Mouse (Mus musculus) CH12.LX (cell line): Measurements from ENCODE around the gene Elp4. TPM values are rescaled to one million over a fixed set of nuclear protein-coding genes. Genes with fewer than 3 reads are reported as not detected.

Experiments used
- DNase-seq: peaks from one replicate; pipeline ENCODE4 v3.0.0-alpha.2; 2013; ENCODE audit errors: extremely low read depth
- H3K27ac ChIP-seq: 2 replicates; pipeline ENCODE4 v1.5.1; 2012; ENCODE audit warnings: low read depth, mild to moderate bottlenecking, control low read depth, moderate library complexity; ENCODE audit not compliant: insufficient read depth
- H3K27me3 ChIP-seq: replicated peaks from 2 replicates; pipeline ENCODE3; 2012; ENCODE audit warnings: inconsistent platforms
- H3K36me3 ChIP-seq, 2 experiments: replicated peaks in 1 of 2; 2 replicates each; pipeline versions ENCODE3 to v1.6.1; 2012; ENCODE audit warnings: inconsistent platforms in 1 of 2, low read length in 1 of 2, mild to moderate bottlenecking in 1 of 2, mixed read lengths in 1 of 2, moderate library complexity in 1 of 2; ENCODE audit not compliant: control insufficient read depth in 1 of 2, insufficient read depth in 1 of 2
- H3K4me1 ChIP-seq, 2 experiments: 2 replicates each; pipeline ENCODE4 v1.6.1; 2012; ENCODE audit warnings: inconsistent platforms in 1 of 2, moderate library complexity in 1 of 2; ENCODE audit not compliant: insufficient read depth in 2 of 2, control insufficient read depth in 1 of 2
- H3K4me2 ChIP-seq: 2 replicates; pipeline ENCODE4 v1.6.1; 2012; ENCODE audit warnings: low read depth, mild to moderate bottlenecking, control low read depth; ENCODE audit not compliant: poor library complexity, insufficient read depth, severe bottlenecking
- H3K4me3 ChIP-seq, 3 experiments: fragments of 150-350 bp in 1 of 3; sonication (generic) in 1 of 3; replicated peaks in 1 of 3; 2 replicates each; pipeline versions ENCODE3 to v1.5.1; 2011 to 2012; ENCODE audit warnings: low read depth in 2 of 3, low read length in 2 of 3, mild to moderate bottlenecking in 2 of 3, moderate library complexity in 2 of 3, control low read depth in 1 of 3, improper control_type of control experiment in 1 of 3, inconsistent platforms in 1 of 3, mixed read lengths in 1 of 3; ENCODE audit not compliant: poor library complexity in 1 of 3
- H3K79me2 ChIP-seq: replicated peaks from 2 replicates; pipeline ENCODE4 v1.6.1; 2012; ENCODE audit warnings: mild to moderate bottlenecking, moderate library complexity; ENCODE audit not compliant: control insufficient read depth, poor library complexity, insufficient read depth, severe bottlenecking; ENCODE audit errors: extremely low read depth
- H3K9ac ChIP-seq: 2 replicates; pipeline ENCODE4 v1.6.1; 2012; ENCODE audit warnings: low read depth, mild to moderate bottlenecking, control low read depth, moderate library complexity; ENCODE audit not compliant: insufficient read depth
- H3K9me3 ChIP-seq: replicated peaks from 2 replicates; pipeline ENCODE3; 2012; ENCODE audit warnings: low read length, inconsistent platforms, mixed read lengths
- CHD1 ChIP-seq: IDR thresholded peaks from 2 replicates; pipeline ENCODE4 v1.6.1; 2012; ENCODE audit warnings: low read depth, low read length, improper control_type of control experiment, inconsistent platforms
- CHD2 ChIP-seq: IDR thresholded peaks from 2 replicates; pipeline ENCODE4 v1.6.1; 2011; ENCODE audit warnings: low read length, improper control_type of control experiment
- E2F4 ChIP-seq: IDR thresholded peaks from 2 replicates; pipeline ENCODE4 v1.6.1; 2011; ENCODE audit warnings: low read depth, low read length, improper control_type of control experiment; ENCODE audit not compliant: insufficient replicate concordance
- ELF1 ChIP-seq: IDR thresholded peaks from 2 replicates; pipeline ENCODE4 v1.6.1; 2014; ENCODE audit warnings: low read depth, mild to moderate bottlenecking, inconsistent platforms, low read length, improper control_type of control experiment
- ETS1 ChIP-seq: conservative IDR thresholded peaks from 2 replicates; pipeline ENCODE4 v1.6.1; 2012; ENCODE audit warnings: low read depth, mild to moderate bottlenecking, inconsistent platforms, low read length, improper control_type of control experiment, moderate library complexity
- JUN ChIP-seq: IDR thresholded peaks from 2 replicates; pipeline ENCODE4 v1.6.1; 2011; ENCODE audit warnings: low read depth, mild to moderate bottlenecking, low read length, improper control_type of control experiment, moderate library complexity; ENCODE audit not compliant: insufficient read depth
- MAFK ChIP-seq: IDR thresholded peaks from 2 replicates; pipeline ENCODE4 v1.6.1; 2011; ENCODE audit warnings: low read length, improper control_type of control experiment; ENCODE audit not compliant: insufficient replicate concordance
- MAZ ChIP-seq: IDR thresholded peaks from 2 replicates; pipeline ENCODE4 v1.6.1; 2012; ENCODE audit warnings: low read depth, mild to moderate bottlenecking, inconsistent platforms, low read length, improper control_type of control experiment, moderate library complexity
- MEF2A ChIP-seq: IDR thresholded peaks from 2 replicates; pipeline ENCODE4 v1.6.1; 2014; ENCODE audit warnings: low read depth, mild to moderate bottlenecking, inconsistent platforms, low read length, improper control_type of control experiment, borderline replicate concordance
- MXI1 ChIP-seq: IDR thresholded peaks from 2 replicates; pipeline ENCODE4 v1.6.1; 2011; ENCODE audit warnings: mild to moderate bottlenecking, low read depth, low read length, improper control_type of control experiment
- MYC ChIP-seq: IDR thresholded peaks from 2 replicates; pipeline ENCODE4 v1.6.1; 2011; ENCODE audit warnings: low read depth, mild to moderate bottlenecking, improper control_type of control experiment, low read length
- NELFE ChIP-seq: IDR thresholded peaks from 2 replicates; pipeline ENCODE4 v1.6.1; 2011; ENCODE audit warnings: low read depth, low read length, improper control_type of control experiment
- PAX5 ChIP-seq: IDR thresholded peaks from 2 replicates; pipeline ENCODE4 v1.6.1; 2012; ENCODE audit warnings: low read length, inconsistent platforms, mixed read lengths
- POLR2AphosphoS2 ChIP-seq: IDR thresholded peaks from 2 replicates; pipeline ENCODE4 v1.6.1; 2011; ENCODE audit warnings: low read depth, low read length, improper control_type of control experiment
- RAD21 ChIP-seq: IDR thresholded peaks from 2 replicates; pipeline ENCODE4 v1.6.1; 2011; ENCODE audit warnings: low read depth, mild to moderate bottlenecking, low read length, improper control_type of control experiment, moderate library complexity
- RCOR1 ChIP-seq: conservative IDR thresholded peaks from 2 replicates; pipeline ENCODE4 v1.6.1; 2012; ENCODE audit warnings: low read depth, mild to moderate bottlenecking, inconsistent platforms, low read length, improper control_type of control experiment
- SIN3A ChIP-seq: IDR thresholded peaks from 2 replicates; pipeline ENCODE4 v1.6.1; 2012; ENCODE audit warnings: low read length, improper control_type of control experiment, inconsistent platforms
- SMC3 ChIP-seq: IDR thresholded peaks from 2 replicates; pipeline ENCODE4 v1.6.1; 2011; ENCODE audit warnings: low read depth, low read length, improper control_type of control experiment
- TBP ChIP-seq: conservative IDR thresholded peaks from 2 replicates; pipeline ENCODE4 v1.6.1; 2011; ENCODE audit warnings: low read depth, low read length, improper control_type of control experiment
- TCF12 ChIP-seq: IDR thresholded peaks from 2 replicates; pipeline ENCODE4 v1.6.1; 2014; ENCODE audit warnings: low read depth, mild to moderate bottlenecking, inconsistent platforms, low read length, improper control_type of control experiment
- UBTF ChIP-seq: IDR thresholded peaks from 2 replicates; pipeline ENCODE4 v1.6.1; 2012; ENCODE audit warnings: low read depth, mild to moderate bottlenecking, inconsistent platforms, low read length, improper control_type of control experiment, moderate library complexity
- USF1 ChIP-seq: IDR thresholded peaks from 2 replicates; pipeline ENCODE4 v1.6.1; 2014; ENCODE audit warnings: low read depth, mild to moderate bottlenecking, inconsistent platforms, low read length, improper control_type of control experiment
- USF2 ChIP-seq: conservative IDR thresholded peaks from 2 replicates; pipeline ENCODE4 v1.6.1; 2011; ENCODE audit warnings: low read depth, low read length, improper control_type of control experiment
- dilution Hi-C: fragments of 300-500 bp; cut with MboI; formaldehyde crosslinking; loops from 2 replicates; pipeline ENCODE4 v1.14.3; 2020; ENCODE audit warnings: low sequenced_read_pairs; ENCODE audit not compliant: extremely low pct_unique_long_range_greater_than_20kb, extremely low pct_ligation_motif_present
- in situ Hi-C: fragments of 300-500 bp; cut with MboI; formaldehyde crosslinking; loops from 3 replicates; pipeline ENCODE4 v1.14.3; 2019; ENCODE audit warnings: low sequenced_read_pairs, low pct_ligation_motif_present, low pct_unique_long_range_greater_than_20kb, mixed read lengths
- polyA plus RNA-seq: library from polyadenylated mRNA; unstranded; fragments of >175 nt; gene quantifications from 2 replicates; pipeline ENCODE4 v1.2.1, GENCODE M21; 2012; ENCODE audit warnings: low read depth; ENCODE audit not compliant: insufficient read length
- total RNA-seq, 2 experiments: library from RNA; depleted of rRNA; stranded (reverse); fragments of 300-350 nt in 1 of 2; fragments of >200 nt in 1 of 2; gene quantifications; 2 replicates each; pipeline ENCODE4 v1.2.3; 2012 to 2014

The Elp4 gene
- total and polyA plus RNA-seq, 3 experiments, result 11.6 to 31.2 (median 21.3) TPM

- Histone ChIP-seq H3K9me3 (no peaks in the 10 kb centered on the region), H3K9ac (no peak overlapping the region), H3K36me3 (peaks cover 0 to 10% of the 10 kb centered on the region in 2 experiments), H3K4me1 (no peaks in the 10 kb centered on the region), H3K27ac (no peak overlapping the region), H3K27me3 (no peaks in the 10 kb centered on the region), H3K79me2 (no peaks in the 10 kb centered on the region), H3K4me2 (no peak overlapping the region; the same call in 1 of the 2 replicates), H3K4me3 (no peak overlapping the region)
- DNase-seq, result no peak
- in situ Hi-C loops (no loop called here), dilution Hi-C loops (no loop called here)
- TF ChIP-seq MAFK (no peak), MEF2A (no peak), SMC3 (no peak), UBTF (no peak), MAZ (no peak), TCF12 (no peak), USF2 (no peak), POLR2AphosphoS2 (no peak), ETS1 (no peak), RCOR1 (no peak), MYC (no peak), RAD21 (no peak), NELFE (no peak), TBP (no peak), MXI1 (no peak), USF1 (no peak)
Measured at GRCm38 (mm10) chr2:105806047-105806446, 98.3 kb downstream of the Elp4 start.

GRCm38 (mm10) chr2:105805210-105805609 is 99.2 kb downstream of the Elp4 start:
- DNase-seq, result no peak
- no peak overlapping the region for H3K4me3 ChIP-seq
- no peaks in the 10 kb centered on the region for H3K27me3 ChIP-seq
- H3K4me2 ChIP-seq, result no peak overlapping the region
- H3K27ac ChIP-seq, result no peak overlapping the region
- H3K79me2 ChIP-seq, result no peaks in the 10 kb centered on the region
- in situ Hi-C loops (no loop called here), dilution Hi-C loops (no loop called here)
- no peaks in the 10 kb centered on the region for H3K4me1 ChIP-seq
- no peaks in the 10 kb centered on the region for H3K9me3 ChIP-seq
- H3K36me3 ChIP-seq, result peaks cover 0 to 10% of the 10 kb centered on the region in 2 experiments
- H3K9ac ChIP-seq, result no peak overlapping the region
- TF ChIP-seq POLR2AphosphoS2 (no peak), USF1 (no peak), MXI1 (no peak), USF2 (no peak), MYC (no peak), ETS1 (no peak), CHD1 (no peak), CHD2 (no peak), MAFK (no peak), SIN3A (no peak), SMC3 (no peak), E2F4 (no peak), NELFE (no peak), JUN (no peak), PAX5 (no peak), ELF1 (no peak), RCOR1 (no peak), RAD21 (no peak)
